Mouse (Mus musculus) T-helper 1 cell (primary cell): ENCODE results near the gene Hacl1.

Experiments used
- in situ Hi-C: fragments of 300-600 bp; cut with MboI, MseI; formaldehyde crosslinking; loops from one replicate; pipeline ENCODE4 v1.15.1; 2025; ENCODE audit warnings: high pct_unique_total_duplicates

Gene Hacl1

GRCm38 (mm10) chr14:31576846-31577697 is 64.0 kb downstream of the Hacl1 start:
- in situ Hi-C loops = no loop called here

- in situ Hi-C loops = no loop called here
Observed at GRCm38 (mm10) chr14:31575866-31576265, 65.2 kb downstream of the Hacl1 start.

GRCm38 (mm10) chr14:31574903-31575665 is 66.0 kb downstream of the Hacl1 start:
- in situ Hi-C loops = no loop called here

- in situ Hi-C loops = no loop called here
Observed at GRCm38 (mm10) chr14:31572561-31573175, 68.4 kb downstream of the Hacl1 start.

- in situ Hi-C loops = no loop called here
Observed at GRCm38 (mm10) chr14:31571419-31571818, 69.7 kb downstream of the Hacl1 start.

- in situ Hi-C loops = no loop called here
Observed at GRCm38 (mm10) chr14:31570131-31570951, 70.7 kb downstream of the Hacl1 start.

- in situ Hi-C loops = no loop called here
Observed at GRCm38 (mm10) chr14:31569151-31569631, 71.9 kb downstream of the Hacl1 start.

GRCm38 (mm10) chr14:31565478-31566212 is 75.4 kb downstream of the Hacl1 start:
- in situ Hi-C loops = no loop called here

- in situ Hi-C loops = no loop called here
Observed at GRCm38 (mm10) chr14:31564452-31565179, 76.5 kb downstream of the Hacl1 start.

- in situ Hi-C loops = no loop called here
Observed at GRCm38 (mm10) chr14:31560886-31561285, 80.2 kb downstream of the Hacl1 start.

GRCm38 (mm10) chr14:31559216-31559615 is 81.9 kb downstream of the Hacl1 start:
- in situ Hi-C loops = no loop called here

GRCm38 (mm10) chr14:31557784-31558183 is 83.3 kb downstream of the Hacl1 start:
- in situ Hi-C loops = no loop called here

GRCm38 (mm10) chr14:31557273-31557672 is 83.8 kb downstream of the Hacl1 start:
- in situ Hi-C loops = no loop called here

GRCm38 (mm10) chr14:31556526-31557260 is 84.4 kb downstream of the Hacl1 start:
- in situ Hi-C loops = no loop called here

- in situ Hi-C loops = no loop called here
Observed at GRCm38 (mm10) chr14:31555963-31556434, 85.1 kb downstream of the Hacl1 start.

- in situ Hi-C loops = no loop called here
Observed at GRCm38 (mm10) chr14:31555021-31555420, 86.1 kb downstream of the Hacl1 start.
